Mouse (Mus musculus) cerebral cortex, adult 2 months (tissue): ENCODE data around the gene Slc22a6.

Experiments used
- WGBS: fragments of 180-500 bp; shearing (Covaris S2); methylation state at CpG from one replicate; pipeline ENCODE4 v1.1.7; 2018; 5-methylcytosine and 5-hydroxymethylcytosine counted together

The Slc22a6 gene

DNA sequence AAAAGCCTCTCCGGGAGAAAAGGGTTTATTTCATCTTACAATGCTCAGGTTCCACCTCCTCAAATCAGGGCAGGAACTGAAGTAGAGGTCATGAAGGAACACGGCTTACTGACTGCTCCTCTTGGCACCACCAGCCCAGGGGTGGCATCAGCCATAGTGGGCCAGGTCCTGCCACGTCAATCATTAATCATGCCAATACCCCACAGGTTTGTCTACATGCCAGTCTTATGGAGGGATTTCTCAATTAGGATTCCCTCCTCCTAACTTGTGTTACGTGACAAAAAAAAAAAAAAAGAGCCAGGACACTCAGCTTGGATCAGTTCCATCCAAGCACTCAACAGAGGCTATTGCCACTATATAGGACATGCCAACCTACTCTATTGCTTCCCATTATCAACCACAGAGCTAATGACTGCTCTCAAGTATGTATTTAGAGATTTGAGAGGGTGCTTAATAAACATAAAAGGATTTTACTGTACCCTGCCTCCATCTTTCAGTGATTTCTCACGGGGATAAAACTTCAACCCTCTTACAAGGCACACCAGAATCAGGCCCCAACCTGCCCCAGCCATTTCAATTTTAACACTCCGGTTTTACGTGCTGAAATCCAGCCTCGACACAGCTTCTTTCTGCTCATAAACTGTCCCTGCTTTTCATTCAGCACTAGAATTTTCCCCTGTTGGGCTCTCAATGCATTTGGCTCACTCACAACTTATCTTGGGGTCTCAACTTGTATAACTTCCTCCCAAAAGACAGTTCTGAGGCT is 6.3 kb upstream of the Slc22a6 start:
- 90% methylated on average over 8 of the region's 8 CpGs for WGBS

DNA sequence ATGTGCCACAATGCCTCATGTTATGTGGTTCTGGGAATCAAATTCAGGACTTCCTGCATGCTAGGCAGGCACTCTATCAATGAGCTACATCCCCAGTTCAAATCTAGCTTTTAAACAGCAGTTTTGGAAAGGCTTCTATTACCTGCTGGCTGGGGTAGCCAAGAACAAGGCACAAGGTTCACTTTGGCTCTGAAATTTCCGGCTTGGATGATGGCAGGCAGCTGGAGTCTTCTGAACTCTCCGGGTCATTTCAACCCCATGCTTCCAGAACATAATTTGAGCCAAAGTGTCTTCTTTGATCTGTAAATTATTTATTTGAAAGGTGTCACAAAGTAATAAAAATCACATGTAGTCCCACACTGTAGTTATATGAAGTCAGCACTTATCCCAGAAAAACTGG is 4.7 kb upstream of the Slc22a6 start:
- WGBS: 87% methylated on average over 2 of the region's 2 CpGs

DNA sequence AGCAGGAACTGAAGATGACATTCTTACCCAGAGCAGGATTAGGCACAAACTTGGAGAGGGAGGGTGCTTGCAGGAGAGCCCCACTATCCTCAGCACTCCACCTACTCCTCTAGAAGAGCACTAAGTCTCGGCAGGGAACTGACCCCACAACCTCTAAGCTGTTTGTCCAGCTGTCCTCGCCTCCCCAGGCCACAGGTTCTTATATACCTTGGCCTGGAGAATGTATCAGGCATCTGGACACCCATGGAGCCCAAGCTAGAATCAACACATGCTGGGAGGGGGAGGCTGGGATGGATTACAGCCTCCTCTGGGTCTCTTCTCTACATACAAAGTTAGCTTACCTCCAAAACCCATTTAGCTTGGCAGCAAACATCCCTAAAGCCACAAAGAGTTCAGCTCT is 3.5 kb upstream of the Slc22a6 start:
- WGBS: 83% methylated on average over 2 of the region's 2 CpGs

DNA sequence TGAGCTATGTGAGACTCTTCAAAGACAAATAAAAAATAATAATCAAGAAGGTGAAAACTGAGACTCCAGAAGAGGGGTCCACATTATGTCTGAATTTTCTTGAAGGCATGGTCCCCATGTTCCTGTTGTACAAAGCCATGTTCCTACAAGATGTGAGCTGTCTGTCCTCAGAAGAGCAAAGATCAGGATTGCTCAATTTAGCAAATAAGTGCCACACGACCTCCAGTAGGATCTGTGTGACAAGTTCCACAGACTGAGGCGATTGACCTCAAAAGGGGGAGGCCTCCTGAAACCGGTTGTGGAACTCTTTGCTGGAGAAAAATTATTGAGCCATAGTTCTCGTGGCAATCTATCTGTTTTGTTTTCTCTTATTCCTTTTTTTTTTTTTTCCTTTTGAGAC is 1.5 kb upstream of the Slc22a6 start:
- WGBS: 77% methylated on average over 4 of the region's 4 CpGs

DNA sequence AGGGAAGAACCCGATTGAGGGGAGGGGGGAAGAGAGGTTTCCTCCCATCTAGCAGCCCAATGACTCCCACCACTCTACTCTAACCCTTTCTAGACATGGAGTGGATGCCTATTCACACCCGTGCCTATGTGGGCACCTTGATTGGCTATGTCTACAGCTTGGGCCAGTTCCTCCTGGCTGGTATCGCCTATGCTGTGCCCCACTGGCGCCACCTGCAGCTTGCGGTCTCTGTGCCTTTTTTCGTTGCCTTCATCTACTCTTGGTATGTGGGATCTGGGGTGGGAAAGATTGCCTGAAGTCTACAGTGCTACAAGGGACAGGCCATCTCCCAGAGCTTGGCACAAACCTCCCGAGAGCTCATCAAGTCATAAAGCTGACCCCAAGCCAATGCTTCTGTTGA is 3.3 kb downstream of the Slc22a6 start:
- WGBS: 94% methylated on average over 7 of the region's 7 CpGs

DNA sequence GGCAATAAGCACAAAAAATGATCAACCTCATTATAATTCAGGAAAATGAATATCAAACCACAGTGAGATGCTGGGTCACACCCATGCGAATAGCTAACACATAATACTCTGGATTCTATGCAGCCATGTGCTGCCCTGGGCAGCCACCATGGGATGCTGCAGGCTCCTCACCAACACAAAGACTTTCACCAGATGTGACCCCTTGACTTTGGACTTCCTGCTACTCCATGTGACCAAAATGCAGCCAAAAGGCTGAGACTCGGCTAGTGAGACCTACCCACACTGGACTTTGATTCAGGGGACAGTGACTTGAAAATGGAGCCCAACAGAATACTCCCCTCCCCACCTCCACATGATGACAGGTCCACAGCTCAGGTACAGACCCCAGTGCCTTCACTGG is 12.4 kb downstream of the Slc22a6 start:
- WGBS: 83% methylated on average over 2 of the region's 2 CpGs

DNA sequence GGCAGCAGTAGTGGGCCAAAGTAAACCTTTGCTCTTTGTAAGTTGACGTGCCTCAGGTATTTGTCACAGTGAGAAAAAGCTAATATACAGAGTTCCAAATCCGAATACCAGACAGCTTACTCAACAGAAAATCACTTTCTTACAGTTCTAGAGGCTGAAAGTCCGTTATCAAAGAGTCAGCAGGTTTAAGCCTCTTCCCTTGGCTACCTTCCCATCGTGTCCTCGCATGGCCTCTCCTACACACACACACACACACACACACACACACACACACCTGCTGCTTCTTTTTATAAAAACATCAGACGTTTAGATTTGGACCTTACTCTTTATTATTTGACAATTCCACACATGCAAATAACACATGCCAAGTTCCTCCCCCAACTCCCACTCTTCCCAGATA is 13.0 kb downstream of the Slc22a6 start:
- 56% methylated on average over 6 of the region's 6 CpGs for WGBS

DNA sequence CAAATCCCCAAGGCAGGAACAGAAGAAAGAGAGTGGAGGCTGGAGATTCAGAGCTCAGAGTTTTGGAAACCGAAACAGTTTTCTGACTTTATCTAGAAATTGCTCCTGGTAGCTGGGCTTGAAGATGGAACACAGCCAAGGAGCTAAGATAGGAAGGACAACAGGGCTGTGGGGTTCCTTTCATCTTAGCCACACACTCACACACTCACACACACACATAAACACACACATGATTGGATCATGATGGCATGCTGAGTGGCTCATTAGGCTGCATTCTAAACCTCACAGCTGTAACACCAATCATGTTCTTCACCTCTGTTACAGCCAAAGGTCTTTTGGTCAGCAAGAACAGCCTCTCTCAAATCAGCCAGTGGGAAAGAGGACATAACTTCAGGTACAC is 14.2 kb downstream of the Slc22a6 start:
- 79% methylated on average over 1 of the region's 1 CpGs for WGBS

DNA sequence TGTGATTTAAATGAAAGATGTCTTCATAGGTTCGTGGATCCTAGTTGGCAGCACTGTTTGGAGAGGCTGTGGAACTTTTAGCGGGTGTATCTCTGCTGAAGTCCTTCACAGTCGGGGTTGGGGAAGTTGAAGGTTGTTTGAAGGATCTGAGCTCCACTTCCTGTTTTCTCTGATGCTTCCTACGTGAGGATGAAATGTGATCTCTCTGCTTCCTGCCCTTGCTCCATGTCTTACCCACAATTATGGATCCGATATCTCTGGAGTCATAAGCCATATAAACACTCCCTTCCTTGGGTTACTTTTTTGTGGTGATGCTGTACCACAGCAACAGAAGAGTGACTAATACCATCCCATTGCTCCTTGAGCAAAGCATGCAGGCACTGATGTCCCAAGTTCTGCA is 24.2 kb downstream of the Slc22a6 start:
- WGBS: 41% methylated on average over 5 of the region's 5 CpGs

DNA sequence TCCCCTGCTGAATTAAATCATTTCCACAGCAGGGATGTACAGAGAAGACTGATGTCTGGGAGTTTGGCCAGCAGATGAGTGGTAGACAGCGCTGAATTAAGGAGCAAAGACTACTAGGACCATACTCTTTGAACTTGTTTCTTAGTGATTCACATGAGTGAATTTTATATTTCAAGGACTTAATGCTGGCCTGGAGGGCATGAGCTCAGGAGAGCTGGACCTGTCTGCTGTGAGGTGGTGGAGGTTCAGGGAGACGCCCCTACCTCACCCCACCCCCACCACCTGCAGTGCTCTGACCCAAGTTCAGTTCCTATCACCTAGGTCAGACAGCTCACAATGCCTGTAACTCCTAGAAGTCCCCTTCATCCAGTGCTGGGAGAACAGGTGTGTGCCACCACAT is 28.6 kb downstream of the Slc22a6 start:
- 76% methylated on average over 2 of the region's 2 CpGs for WGBS

DNA sequence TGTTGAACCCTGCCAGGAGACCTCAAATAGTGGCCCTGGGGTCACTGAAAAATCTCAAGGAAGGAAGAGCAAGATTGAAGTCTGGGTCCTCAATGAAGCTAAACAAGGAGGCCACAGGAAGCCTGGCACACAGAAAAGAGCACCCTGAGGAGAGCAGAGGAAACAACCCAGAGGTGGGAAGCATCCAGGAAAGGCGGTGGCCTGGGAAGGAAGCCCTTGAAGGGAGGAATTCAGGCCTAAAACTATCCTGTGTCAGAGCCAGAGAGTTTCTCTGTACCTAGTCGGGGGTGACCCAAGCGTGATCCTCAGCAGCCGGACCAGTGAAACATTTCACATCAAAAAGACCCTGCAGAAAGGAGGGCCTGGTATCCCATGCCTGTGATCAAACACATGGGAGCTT is 38.5 kb downstream of the Slc22a6 start:
- WGBS: 77% methylated on average over 4 of the region's 4 CpGs

DNA sequence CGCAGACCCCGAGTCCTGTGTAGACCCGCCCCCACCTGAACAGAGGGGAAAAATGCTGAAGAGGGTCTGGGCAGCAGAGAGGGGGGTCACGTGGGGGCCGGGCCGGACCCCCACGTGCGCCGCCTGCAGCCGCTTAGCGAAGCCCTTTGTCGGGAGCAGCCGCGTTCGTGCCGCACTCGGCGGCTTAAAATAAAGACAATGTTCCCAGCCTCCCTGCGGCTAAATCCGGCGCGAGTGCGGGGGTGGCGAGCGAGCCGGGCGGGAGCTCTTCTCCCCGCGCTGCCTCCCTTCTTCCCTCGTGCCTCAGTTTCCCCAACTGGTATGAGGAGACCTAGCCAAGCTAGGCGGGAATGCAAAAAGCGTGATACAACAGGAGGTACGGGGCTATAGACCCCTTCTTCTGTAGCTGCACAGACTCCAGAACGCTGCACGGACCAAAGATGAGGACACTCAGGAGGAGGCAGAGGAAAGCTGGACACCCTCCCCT is 44.0 kb downstream of the Slc22a6 start:
- WGBS: 2% methylated on average over 35 of the region's 35 CpGs

DNA sequence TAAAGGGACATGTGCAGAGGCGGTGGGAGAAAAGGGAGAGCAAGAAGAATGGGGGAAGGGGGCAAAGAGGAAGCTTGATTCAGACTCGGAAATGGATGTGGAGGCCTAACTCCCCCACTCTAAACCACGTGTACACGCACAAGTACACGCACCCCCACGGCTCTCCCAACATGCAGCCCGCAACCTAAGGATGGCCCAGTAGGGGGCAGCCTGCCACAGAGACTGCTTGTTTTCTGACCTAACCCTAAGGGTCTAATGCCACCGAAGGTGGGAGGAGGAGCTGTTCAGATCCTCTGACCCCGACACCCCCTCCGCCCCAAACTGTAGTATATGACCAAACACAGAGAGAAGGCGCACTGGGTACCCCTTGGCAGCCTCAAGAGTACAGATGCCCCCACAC is 44.5 kb downstream of the Slc22a6 start:
- 5% methylated on average over 11 of the region's 11 CpGs for WGBS

DNA sequence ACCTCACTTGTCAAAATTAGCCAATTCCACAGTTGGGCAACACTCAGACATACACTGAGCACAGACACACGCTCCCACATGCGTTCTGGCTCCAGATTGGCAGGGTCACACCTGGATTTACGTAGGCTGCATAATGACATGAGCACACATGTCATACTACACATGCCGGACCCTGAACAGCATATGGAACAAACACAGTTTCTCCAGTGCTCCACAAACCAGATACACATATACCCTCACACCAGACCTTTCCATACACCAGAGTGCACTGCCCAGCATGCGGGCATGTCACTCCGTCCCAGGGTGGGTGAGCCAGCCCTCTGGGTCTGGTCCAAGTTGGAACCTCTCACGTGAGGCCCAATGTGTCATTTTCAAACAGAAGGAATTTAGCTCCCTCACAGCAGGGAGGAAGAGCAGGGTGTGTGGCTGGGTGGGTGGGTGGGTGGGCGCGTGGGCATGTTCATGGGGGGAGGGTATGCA is 45.6 kb downstream of the Slc22a6 start, which contains the start of gene Chrm1:
Gene Chrm1 (plus strand): TSS at position 430 of the 480 bp plus-strand sequence.
- WGBS: 20% methylated on average over 9 of the region's 9 CpGs

DNA sequence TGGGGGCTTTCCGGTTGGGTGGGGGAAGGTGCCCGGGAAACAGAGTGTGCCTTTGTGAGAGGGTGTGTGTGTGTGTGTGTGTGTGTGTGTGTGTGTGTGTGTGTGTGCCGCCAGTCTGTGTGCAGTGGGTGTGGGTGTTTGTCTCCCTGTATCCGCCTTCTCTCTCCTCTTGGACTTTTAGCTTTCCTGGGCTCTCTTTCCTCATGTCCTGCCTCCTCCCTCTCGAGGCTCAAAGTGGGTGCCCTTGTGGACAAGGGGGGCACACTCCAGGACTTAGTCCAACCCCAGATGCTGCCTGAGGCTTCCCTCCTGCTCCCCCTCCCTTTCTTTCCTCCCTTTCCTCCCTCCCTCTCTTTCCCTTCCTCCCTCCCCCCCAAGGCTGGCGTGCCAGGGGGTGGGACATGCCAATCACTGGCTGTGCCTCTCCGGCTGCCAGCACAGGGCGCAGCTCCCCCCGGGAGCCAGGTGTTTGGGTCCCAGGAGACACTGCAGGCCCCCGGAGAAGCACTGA is 46.1 kb downstream of the Slc22a6 start:
- 13% methylated on average over 10 of the region's 10 CpGs for WGBS

DNA sequence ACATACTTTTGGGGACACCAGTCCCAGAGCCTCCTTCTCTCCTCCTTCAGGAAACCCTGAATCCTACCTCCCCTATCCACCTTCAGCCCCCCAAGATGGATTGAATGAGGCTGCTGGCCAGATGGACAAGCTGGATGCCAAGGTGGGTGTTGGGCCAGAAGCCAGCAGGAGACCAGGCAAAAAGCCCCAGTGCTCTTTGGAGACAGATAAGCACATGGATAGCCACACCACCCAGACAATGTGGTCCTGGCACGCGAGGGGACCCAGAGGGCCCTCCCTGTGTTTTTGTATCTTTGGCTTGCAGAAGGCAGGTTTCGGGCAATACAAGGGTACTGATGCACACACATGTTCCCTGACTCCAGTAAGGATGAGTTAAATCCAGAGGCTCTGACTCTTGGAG is 47.0 kb downstream of the Slc22a6 start:
- WGBS: 32% methylated on average over 3 of the region's 3 CpGs

DNA sequence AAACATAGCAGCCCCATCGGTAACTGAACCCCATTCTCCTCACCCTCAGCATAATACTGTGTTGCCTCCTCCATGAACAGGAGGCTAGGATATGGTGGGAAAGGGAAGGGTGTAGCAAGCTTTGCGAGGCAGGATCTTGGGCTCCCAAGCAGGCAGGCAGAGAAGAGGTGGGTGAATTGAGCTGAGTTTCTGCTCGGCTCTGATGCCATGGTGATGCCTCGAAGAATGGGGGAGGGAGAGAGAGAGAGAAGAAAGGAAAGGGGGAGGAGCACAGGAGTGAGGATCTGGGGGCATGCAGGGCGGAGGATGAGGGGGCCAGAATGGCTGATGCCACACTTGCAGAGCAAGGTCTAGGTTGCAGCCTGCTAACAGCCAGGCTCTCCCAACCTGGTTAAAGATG is 47.9 kb downstream of the Slc22a6 start:
- 34% methylated on average over 5 of the region's 5 CpGs for WGBS

DNA sequence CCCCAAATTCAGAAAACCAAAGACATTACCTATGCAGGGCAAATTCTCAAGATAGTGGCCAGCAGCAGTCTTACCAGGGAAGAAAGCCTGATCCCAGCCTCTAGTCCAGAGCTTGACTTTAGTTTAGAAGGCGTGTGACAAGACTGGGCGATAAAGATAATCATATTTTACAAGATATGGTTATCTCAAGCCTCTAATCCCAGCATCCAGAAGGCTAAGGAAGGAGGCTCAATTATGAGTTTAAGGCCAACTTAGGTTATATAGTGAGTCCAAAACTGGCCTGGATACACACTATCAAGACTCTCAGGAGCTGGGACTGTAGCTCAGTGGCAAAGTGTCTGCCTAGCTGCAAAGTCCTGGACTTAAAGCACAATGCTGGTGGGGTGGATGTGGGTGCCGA is 55.0 kb downstream of the Slc22a6 start:
- WGBS: 81% methylated on average over 3 of the region's 3 CpGs

DNA sequence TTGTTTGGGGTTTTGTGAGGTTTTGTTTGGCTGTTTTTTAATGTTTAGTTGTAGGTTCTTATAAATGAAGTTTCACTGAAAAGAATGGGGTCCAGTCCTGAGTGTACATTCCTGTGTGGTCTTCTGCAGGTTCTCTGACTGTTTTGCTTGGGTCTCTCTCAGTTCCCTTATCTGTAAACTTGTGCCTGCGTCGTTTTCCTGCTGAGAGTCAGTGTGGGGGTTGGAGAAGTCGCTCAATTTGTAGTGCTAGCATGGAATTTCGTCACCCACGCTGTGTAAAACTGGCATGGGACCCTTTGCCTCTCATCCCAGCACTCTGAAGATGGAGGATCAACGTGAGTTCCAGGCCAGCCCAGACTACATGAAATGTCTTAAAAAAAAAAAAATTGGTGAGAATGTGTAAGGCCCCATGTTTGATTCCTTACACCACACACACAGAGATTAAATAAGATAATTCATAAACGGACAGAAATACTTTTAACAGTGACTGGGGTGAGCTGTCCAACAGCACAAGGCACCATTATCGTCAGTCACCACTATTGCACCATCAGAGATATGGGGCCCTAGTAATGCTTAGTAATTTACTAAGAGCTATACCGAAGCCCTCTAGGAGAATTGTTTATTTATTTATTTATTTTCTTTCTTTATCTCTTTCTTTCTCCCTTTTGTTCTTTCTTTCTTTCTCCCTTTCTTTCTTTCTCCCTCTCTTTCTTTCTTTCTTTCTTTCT is 55.7 kb downstream of the Slc22a6 start:
- 41% methylated on average over 9 of the region's 9 CpGs for WGBS
